Mouse (Mus musculus) bone marrow macrophage, adult 2 months (primary cell): Measurements from ENCODE around the gene Tshz2.

ENCODE experiments used
- CTCF ChIP-seq: IDR thresholded peaks from 2 replicates; pipeline ENCODE4 v1.5.1; 2012; ENCODE audit warnings: low read depth, mild to moderate bottlenecking, low read length, moderate library complexity
- POLR2A ChIP-seq: IDR thresholded peaks from 2 replicates; pipeline ENCODE4 v1.6.1; 2012; ENCODE audit warnings: mild to moderate bottlenecking, low read depth, low read length, borderline replicate concordance

DNA sequence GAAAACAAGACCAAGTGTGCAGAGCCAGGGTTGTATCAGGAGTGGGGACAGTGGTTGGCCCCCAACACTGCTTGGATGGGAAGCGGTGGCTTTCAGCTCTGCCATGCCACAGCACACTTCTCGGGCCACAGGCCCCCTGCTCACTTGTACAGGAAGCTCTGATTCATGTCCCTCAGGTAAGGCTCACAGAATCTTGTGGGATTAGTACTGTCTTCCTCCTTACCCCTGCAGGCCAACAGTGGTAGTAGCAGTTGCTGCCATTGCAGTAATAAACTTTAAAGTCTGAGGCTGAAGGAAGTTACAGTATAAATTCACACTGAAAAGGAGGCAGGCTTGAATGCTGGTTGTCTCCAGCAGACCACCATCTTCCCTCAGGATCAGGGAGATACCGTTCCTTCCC is 216.7 kb downstream of the Tshz2 start:
- TF ChIP-seq POLR2A: no peak
- no peak for TF ChIP-seq CTCF
